Mouse (Mus musculus) 416B (cell line): ENCODE measurements around the gene Rapgef4.

Experiments
- DNase-seq: peaks from one replicate; pipeline ENCODE4 v3.0.0; 2011; ENCODE audit warnings: low read depth

Gene Rapgef4

DNA sequence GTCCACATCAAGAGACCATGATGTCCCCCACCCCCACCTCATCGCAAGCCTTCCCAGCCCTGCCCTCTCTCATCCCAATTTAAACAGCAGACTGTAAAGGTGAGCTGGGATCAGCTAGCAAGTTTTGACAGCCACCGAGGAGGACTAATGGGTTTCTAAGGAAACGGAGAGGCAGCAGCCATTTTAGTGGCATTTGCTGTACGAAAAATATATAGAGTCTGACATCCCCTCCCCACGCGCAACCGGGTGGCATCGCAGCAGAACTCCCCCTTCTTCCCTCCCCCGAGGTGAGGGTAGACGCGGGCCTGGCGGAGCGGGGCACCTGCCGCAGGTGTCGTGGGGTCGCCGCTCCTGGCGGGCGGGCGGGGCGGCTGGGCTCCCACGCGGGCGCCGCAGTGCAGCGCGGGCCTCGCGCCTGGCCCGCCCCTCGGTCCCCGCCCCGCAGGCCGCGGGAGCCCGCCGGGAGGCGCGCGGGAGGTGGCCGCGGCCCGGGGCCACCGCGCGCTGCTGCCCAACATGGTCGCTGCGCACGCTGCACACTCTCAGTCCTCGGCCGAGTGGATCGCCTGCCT is at the start of gene Rapgef4:
TSS of gene Rapgef4 (plus strand) at position 470 of the 572 bp plus-strand sequence.
- DNase-seq, result no peak

DNA sequence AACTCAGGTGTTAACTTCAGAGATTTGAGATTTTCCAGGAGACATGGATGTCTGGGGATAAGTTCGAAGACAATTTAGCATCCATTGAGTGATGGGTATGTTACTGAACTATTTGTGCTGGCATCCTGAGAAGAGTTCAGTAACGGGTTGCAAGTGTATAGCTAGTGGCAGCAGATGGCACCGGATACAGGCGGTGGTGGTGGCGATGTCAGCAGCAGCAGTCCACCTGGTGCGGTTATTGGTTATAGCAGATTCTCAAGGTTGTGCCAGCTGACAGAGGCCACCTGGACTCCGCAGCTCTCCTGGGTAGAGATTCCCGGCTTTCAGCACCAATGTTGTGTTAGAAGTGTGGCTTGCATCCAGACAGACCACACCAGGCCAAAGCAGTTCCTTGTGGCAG is 47.0 kb upstream of the Rapgef4 start:
- no peak for DNase-seq

DNA sequence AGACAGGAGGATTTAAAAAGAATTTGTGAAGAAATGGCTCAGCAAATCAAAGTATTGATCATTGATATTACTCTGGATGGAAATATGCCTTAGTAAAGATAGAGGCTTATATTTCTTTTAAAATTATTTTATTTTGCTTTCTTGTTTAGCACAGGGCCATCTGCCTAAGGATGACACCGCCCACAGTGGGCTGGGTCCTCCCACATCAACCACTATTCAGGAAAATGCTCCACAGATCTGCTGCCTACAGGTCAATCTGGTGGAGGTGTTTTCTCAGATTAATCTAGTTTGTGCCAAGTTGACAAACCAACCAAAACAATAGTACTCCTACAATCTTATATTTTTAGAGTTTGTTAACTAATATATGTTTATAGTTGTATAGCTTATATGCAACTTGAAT is 44.3 kb upstream of the Rapgef4 start:
- no peak for DNase-seq

DNA sequence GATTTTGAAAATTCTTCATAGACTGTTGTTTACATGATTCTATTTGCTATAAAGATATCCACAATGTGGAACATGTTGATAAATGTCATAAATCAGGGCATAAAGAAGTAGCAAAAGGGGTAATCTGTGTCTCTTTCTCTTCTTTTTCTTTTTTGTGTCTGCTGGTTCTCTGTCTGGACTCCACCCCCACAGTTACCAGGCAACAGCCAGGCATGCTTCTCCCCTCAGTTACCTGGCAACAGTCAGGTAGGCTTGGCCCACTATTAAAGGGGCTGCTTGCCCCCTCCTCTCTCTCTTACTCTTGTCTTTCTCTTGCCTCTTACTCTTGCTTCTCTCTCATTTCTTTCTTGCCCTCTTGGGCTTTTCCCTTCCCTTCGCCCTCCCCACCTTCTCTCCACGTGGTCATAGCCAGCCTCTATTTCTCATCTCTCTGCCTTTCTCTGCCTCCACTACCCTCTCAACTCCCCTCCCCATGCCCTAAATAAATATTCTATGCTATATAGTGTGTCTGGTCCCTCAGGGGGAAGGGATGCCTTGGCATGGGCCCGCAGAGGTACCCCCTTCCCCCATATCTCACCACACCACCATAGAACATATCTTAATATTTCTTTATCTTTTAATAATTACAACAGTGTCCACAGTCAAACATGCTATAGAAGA is 43.3 kb upstream of the Rapgef4 start:
- no peak for DNase-seq

DNA sequence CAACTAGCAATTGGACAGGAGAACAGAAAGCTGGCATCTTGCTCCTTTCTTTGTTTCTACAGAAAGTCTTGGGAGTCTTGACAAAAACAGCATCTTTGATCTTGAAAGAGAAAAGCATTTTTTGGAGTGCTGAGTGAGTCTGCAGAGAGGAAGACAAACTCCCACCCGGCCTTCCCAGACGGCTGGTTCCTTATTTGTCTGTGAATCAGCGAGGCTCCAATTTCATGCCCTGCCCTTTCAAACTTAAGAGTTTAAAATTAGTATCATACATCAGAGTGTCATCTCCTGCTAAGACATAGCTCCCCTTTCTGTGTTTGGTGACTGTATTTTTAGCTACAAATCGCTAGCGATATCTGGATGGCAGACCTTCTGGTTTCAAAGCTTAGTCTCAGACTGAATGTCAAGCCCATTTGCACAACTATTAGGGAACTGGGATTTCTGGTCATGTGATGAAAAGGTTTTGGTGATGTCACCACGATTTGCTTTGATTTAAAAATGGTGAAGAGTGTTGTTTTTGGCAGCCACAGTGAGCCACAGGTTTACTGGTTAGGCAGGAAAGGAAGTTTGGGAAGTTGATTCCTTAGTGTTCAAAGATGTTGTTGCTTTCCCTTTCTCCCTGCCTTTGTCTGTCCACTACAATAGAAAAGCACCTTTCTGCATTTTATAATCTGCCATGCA is 42.2 kb upstream of the Rapgef4 start:
- DNase-seq, result no peak

DNA sequence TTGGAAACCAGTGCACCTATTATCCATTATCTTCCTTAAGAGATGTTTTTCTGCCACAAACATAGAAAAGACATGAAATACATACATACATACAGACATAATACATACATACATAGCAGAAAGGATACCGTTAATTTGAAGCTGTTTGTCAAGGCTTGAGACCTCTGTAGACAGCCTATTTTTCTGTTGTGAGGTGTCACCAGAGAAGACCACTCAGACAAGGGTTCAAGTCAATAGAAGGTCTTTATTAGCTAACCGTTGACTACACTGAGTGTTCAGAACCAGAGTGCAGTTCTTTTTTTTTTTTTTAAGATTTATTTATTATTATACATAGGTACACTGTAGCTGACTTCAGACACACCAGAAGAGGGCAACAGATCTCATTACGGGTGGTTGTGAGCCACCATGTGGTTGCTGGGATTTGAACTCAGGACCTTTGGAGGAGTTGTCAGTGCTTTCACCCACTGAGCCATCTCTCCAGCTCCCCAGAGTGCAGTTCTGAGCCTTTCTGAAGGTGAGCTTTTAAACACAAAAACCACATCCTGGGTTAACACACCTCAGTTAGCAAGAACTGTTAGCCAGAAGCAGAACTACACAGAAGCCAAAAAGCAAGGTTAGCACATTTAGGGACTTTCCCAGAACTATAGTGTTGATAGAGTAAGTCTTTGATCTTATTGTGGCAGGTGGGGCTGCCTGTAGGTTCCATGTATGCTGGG is 39.9 kb upstream of the Rapgef4 start:
- no peak for DNase-seq

DNA sequence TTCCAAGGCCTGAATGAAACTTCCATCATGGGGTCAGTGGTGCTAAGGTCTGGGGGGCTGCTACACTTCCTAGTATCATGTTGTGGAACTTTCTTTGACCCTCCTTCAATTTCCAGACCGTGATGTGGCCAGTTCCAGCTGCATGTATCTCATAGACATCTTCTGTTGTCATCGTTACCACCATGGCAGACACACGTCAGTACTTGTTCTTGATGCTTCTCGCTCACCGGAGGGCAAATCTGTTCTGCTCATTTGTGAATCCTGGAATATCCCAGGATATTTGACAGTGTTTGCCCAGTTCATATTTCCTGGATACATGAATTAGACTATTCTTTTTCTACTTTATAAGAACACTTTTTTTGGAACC is 39.3 kb upstream of the Rapgef4 start:
- no peak for DNase-seq

DNA sequence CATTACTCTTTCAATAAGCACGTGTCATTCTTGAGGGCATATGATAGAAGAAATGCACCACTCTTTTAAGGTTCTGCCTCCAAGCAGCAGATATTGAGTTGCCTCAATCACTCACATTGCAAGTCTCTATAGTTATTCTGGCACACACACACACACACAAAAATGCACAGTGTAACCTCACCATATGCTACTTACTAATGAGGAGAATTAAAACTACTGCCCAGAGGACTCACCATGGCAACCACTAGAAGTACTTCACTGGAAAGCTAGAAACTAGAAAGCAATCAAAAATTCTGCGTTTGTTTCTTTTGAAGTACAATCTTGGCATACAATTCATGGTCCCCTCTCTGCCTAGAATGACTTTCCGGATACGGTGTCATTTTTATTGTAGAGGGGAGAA is 29.8 kb upstream of the Rapgef4 start:
- DNase-seq, result no peak

DNA sequence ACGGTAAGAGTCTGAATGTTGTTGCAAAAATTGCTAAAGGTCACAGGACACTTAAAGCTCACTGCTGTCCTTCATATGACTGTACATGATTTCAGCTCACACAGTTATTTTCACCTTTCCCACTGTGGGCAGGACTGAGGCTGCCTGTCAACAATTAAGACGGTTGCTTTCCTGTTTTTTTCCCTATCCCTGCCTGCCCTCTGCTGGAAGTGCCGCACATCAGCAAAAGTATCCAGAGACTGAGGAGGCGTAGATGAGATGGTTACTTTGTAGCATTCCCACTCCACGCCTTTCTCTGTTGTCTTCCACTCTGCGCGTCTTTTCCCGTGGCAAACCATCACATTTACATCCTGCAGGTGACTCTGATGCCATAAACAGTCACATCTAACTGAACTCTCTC is 25.4 kb upstream of the Rapgef4 start:
- peak; percentile 67 for DNase-seq

DNA sequence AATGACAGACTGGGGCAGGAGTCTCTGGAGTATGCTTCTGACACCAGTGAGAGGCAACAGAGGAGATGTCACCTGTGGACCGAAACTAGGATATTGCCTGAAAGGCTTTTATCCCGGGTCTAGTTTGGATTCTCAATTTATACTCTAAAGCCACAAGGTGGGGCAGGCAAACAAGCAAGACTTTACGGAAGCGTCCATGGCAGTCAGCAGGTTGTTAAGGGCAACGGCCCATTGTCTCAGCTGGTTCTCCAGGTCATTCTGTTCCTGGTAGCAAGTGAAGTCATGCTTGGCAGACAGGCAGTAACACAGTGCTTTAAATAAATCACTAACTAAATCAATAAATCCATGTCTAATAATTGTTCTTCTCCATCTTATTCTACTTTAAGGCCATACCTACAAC is 24.6 kb upstream of the Rapgef4 start:
- DNase-seq, result no peak

DNA sequence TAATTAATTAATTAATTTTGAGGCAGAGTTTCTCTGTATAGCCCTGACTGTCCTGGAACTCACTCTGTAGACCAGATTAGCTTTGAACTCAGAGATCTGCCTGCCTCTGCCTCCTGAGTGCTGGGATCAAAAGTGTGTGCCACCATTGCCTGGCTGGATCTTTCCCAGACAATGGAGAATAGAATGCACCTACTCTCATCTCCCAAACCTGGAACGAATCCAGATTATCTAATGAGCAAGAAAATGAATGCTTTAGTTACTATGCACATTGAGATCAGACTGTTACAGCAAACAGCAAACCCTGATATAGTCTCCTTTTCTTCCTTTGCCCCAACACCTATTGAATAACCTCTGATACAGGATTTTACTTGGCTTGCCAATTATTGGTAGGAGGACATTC is 23.1 kb upstream of the Rapgef4 start:
- no peak for DNase-seq

DNA sequence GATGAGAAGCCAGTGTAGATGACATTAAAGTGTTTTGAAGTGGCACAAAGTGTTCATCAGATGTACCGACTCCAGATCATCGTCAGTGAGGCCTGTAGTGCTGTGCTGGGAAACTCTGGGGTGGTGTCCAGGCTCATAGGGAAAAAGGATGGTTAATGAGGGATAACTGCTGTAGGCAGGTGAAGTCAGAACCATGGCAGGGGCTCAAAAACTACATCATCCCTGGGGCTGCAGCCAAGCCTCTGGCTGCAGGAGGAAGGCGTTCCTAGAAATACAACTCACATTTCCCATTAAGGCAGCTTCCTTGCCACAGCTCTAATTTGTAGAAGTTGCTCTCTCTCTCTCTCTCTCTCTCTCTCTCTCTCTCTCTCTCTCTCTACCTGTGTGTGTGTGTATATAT is 22.6 kb upstream of the Rapgef4 start:
- DNase-seq, result no peak

DNA sequence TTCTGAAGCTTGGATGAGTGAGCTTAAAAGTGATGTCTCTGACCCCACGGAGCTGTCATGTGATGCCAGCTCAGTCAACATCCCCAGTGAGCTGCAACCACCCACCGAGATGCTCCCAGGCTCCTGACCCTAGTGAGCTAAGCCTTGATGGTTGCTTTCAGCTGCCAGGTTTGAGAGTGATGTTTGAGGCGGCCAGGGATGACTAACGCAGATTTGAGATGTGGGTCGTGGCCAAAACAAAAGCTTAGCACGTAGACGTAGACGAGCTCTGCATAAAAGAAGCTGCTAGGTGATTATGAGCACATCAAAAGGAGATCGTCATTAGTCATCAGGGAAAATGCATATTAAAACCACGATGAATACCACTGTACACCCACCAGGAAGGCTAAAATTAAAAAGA is 16.8 kb upstream of the Rapgef4 start:
- no peak for DNase-seq

DNA sequence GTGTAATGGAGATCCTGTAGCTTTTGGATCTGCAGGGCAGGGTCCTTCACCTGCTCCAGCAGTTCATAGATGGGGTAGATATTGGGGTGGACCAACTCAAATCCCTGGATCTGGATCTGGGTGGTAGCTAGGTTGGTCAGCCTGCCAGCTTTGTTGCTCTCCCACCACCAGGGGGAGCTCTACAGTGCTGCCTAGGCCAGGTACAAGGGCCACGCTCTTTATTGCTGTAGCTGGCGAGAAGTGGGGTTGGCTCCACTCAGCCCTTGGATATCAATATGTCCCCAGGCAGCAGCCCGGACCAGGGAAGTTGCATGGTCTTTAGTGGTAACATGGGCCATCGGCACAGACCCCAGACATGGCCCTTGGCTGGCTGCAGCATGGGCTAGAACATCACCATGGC is 15.6 kb upstream of the Rapgef4 start:
- DNase-seq, result peak; percentile 68

DNA sequence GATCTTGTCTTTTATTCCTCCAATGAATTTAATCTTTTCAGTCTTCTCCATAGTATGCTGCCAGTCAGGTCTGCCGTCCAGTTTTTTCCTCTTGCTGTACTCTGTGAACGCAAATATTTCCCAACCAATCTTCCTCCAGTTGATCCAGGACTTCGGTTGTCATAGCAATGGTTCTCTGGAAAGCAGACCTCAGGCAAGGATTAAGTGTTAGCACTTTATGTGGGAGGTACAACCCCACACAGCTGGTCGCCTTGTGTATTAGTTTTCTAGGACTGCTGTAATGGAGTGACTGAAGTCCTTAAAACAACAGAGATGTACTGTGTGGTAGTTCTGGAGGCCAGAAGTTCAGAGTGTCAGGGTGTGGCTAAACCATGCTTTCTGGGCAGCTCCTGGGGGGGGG is 14.3 kb upstream of the Rapgef4 start:
- no peak for DNase-seq

DNA sequence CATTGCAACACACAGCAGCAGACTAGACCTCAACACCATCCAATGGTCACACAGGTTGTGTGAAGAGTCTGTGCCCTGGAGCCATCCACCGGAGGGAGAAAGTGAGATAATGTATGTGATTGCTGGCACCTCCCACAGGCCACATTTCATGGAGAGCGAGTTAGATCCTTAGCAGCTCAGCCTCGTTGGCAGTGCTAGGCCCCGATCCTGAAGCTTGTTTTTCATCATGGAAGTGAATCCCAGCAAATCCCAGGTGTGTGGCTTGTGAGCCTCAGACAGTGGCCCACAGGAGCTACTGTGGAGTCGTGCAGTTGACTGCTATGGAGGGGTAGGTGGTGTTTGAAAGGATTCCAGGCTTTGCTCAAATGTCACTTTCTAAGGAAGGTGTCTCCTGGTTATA is 13.2 kb upstream of the Rapgef4 start:
- no peak for DNase-seq

DNA sequence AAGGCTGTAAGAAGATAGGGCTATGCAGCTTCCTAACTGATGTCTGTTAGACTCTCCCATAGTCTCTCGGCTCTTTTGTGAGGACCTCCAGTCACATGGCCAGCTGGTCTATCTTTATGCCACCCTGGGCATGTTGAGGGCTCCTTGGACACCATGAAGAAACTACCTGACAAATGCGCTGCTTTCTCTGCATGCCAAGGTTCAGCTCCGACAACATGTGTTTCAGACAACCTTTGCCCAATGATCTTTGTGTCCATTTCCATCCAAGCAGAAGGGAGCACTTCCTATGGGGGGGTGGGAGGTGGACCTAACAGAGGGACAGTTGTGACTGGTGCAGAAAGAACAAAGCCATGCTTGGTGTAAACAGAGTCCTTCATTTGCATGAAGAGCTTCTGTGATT is 7.4 kb upstream of the Rapgef4 start:
- DNase-seq, result no peak

DNA sequence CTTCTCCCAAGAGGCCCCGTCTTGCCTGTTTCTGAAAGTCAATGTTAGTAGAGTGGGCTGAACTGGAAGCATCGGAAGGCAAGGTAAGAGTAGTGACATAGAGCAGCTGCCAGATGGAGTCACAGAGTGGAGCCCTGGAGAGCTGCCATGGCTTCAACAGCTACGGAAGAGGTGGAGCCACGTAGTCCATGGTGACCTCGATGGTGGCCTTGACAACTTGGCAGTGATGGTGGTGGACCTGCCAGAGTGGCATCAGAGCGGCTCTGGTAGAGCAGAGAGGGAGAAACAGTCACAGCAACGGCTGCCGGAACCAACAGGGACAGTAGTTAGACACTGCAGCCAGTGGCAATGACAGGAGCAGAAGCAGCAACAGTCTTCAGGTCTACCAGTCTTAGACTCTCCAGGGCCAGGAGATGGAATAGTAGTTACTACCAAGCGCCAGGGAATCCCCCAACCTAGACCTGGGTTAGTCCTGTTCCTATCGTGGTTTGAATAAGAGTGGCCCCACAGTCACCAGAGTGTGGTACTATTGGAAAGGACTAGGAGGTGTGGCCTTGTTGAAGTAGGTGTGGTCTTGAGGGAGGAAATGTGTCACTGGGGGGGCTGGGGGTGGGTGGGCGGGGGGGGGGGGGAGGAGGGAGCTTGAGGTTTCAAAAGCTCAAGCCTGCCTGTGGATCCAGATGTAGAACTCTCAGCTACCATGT is 6.7 kb upstream of the Rapgef4 start:
- peak; percentile 51 for DNase-seq

DNA sequence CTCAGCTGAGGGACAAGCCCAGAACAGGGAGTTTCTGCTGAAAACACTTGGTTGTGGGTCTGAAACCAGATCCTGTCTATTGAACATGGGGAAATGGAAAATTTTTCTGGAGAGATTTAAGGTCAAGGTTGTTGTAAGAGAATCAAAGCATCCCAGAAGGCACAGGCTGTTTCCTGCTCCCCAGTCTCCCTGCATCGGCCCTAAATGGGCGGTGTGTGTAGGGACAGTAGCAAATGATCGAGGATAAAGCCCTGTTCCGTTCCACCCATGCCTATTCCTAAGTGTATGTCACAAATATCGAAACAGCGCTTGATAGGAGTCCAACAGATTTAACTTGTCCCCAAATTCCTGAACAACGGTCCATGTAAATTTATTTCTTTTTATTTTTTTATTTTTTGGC is 1.1 kb upstream of the Rapgef4 start:
- DNase-seq, result no peak

DNA sequence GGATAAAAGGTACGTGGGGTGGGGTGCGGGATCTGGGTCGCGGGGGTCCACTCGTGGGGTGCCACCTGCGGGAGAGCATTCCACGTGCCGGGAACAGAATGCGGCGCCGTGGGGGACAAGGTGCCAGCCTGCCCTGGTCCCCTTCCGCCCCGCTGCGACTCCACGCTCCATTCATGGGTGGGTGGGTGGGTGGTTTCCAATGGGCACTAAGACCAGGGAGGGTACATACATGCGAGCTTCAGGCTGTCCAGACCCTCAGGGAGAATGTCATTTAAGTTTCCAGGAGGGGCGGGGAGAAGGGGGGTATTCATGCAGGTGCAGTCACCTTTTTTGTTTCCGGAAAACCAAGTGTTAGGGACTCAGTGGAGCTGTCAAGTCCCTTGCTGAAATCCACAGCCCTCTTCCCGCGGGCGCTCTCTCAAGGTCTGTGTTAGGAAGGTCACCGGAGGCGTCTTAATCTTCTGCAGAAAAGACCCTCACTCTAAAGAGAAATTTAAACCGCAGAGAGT is 357 bp downstream of the Rapgef4 start:
- DNase-seq, result no peak

DNA sequence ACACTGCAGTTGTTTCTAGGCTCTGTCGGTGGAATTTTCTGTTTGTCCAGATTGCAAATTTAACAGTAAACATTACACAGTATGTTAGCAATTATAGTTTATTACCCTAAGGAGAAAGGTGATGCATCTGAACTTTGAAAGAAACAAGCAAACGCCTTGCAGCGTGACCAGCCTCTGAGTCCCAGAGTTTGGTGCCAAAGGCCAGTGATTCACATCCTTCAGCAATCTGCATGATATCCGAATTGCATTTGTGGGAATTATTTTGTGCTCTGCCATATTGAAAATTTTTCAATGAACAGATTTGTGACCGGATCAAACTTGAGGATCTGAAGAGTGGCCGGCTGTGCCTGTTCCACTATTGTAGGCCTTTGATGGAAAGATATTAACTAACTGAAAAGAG is 856 bp downstream of the Rapgef4 start:
- DNase-seq, result no peak

DNA sequence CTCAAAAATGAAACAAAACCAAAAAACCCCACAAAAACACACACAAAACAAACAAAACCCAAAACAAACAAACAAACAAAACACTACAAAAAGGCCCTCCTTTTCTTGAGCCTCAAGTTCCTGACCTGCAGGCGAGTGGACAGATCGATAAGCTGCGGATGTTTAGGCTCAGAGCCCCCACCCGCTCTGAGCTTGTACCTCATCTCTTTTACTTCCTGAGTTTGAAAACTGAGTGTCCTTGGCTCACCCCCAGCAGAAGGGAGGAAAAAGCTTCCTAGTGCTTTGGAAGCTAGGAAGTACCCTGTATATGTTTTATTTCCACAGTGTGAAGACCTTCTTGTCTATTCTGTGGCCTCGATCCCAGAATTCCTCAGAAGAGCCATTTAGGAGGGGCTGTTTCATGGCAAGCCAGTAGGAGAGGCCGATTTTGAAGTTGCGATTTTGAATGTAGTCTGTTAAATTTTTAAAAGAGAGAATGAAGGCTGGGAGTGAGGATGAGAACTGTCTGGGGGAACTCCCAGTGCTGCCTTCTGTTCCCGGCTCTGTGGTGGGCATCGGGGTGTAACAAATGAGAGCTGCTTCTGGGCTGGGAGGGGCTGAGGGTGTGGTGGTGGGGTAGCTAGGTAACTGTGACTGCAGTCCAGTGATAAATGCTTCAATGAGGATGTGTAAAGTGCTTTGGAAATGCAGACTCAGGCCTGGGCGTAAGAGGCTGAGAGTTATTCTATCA is 2.0 kb downstream of the Rapgef4 start:
- DNase-seq, result no peak
